Mouse (Mus musculus) right cerebral cortex, postnatal 14 days (tissue): ENCODE measurements at regions not wholly inside any gene's neighbourhood (a gene's known extent, or its start where the extent isn't known, plus 50 kb on each side); places are given as distances from the start of the nearest gene placed in this dataset.

Experiments
- DNase-seq: peaks from one replicate; pipeline ENCODE4 v3.0.0; 2022

DNA sequence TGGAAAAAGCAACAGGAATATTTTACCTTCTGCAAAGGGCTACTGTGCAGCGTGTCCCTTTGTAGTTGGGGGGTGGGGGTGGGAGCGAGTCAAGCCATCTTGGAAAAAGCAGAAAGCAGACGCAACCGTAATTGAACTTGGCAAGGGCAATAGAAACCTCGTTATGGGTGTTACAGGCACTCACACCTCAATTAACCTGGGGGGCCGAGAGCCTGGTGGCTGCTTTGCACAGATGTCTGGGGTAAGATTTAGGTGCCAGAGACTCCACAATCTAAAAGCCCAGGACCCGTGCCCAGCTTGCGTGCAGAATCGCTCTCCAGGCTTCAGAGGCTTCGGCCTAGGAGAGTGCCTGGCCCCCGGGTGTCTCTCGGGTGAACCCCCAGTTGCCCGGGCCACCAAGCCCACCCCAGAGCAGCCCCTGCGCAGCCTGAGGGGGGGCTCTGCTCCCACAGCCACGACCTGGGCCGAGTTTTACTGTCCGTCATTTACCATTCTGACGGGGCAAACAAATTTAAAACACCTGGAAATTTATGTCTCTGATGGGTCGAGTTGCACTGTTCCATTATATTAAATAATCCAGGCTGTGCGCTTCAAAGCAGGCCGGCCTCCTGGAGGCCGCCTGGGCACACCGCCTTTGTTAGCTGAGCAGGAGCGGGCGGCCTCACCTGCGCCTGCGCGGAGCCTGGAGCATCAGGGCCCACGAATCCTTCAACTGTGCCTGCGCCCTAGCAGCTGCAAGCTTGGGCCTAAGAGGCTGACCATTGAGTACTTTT lies 212.4 kb downstream of the Srbd1 start:
- no peak for DNase-seq

DNA sequence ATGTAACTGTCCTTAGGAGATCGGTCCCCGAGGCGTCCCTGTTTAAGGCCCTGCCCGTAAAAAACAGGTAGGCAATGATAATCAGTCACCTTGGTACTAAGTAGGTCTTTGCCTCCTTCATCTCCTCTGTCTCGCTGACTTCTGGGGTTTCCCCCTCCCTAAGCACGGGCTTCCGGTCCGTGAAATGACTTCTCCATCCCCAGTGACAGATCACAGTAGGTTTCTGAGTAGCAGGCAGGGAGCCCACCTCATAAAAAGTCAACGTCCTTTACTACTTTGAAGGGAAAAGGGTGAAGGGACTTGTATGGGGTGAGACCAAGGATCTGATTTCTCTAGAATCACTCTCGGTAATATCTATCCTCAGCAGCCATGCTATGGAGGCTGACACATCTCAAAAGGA lies 213.0 kb downstream of the Srbd1 start:
- DNase-seq: no peak

DNA sequence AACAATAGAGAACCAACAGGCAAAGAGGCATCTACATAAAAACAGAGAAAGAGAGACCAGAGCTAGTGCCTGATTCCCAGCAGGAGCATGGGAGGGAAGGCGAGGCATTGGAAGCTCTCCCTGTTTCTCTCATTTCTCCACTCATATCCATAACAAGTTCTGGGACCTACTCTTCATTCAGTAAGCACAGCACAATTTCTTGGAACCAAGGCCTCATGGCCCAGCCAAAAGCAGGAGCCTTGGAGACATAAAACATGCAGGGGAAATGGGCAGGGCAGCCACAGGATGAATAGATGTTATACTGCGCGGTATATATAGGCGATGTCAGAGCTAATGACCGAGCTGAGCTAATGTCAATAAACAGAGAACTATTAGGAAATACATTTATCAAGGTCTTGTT lies 214.2 kb downstream of the Srbd1 start:
- no peak for DNase-seq

DNA sequence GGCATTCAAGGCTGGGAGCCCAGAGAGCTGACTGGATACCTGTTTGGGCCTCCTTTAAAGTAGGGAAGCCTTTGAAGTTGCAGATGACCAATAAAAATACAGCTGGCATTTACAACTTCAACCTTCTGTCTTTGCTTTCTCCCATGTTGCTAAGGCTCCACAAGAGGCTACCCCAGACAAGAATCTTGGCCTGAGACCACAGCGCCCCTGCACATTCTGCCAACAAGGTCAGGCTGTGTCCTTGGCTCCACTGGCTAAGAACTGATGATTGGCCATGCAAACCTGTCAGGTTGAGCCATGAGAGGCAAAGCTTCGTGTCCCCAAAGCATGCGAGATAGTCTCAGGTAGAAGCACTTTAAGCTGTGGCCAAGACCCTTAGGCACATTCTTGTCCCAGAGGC lies 214.6 kb downstream of the Srbd1 start:
- no peak for DNase-seq

DNA sequence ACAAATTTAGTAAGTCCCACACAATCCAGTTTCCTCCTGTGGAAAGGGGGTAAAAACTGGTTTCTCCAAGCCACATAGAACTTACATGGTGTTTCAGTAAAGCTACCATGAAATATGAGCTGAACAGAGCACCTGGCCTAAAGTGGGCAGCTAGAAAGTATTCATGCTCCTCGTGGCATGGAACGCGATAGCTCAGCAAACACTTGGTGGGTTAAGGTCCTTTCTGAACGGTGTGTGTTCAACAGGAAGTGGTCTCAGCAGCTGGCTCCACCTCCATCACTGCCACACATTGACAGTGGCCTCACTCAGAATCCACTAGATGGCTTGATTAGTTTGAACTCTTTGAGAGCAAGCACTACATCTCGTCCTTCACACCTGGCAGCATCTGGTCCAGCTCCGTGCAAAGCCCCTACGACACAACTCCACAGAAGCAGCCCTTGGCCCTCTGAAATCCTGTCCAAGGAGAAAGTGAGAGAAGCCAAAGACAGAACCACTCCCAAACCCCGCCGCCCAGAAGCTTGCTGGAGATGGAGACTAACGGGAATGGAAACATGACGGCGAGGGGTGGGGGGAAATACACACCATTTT lies 215.2 kb downstream of the Srbd1 start:
- DNase-seq: no peak

DNA sequence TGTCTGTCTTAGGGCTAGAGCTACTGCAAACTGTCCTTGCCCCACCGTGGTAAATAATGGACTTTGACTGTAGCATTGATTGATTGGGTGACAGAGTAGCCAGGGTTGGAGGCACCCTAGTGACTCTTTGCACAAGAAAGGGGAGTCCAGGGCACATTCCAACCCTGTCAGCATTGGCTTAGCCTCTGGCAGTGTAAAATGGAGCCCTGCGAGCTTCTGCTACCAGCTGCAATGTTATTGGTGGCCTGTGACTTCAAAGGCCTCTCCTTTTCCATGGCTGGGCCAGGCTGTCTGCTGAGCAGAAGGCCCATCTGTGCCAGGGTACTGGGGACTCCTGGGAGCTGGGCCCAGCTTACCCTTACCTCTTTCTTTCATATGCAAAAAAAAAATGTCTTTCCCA lies 216.4 kb downstream of the Srbd1 start:
- DNase-seq: no peak

DNA sequence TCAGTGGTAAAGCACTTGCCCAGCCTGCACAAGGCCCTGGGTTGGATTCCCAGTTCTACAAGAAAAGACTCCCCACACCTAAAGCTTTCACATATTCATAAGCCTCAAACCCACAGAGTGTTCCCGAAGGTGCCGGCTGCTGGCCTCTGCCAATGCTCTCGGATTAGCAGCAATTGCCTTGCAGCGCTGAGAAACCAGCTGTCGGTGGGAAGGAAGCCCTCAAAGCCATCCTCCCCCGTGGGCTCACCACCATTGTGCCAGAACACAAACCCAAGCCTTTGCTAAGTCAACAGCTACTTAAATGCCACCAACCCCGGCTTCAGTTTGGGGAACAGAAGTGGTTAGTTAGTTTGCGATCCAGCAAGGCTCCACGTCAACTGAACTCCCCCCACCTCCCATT lies 217.7 kb downstream of the Srbd1 start:
- DNase-seq: no peak

DNA sequence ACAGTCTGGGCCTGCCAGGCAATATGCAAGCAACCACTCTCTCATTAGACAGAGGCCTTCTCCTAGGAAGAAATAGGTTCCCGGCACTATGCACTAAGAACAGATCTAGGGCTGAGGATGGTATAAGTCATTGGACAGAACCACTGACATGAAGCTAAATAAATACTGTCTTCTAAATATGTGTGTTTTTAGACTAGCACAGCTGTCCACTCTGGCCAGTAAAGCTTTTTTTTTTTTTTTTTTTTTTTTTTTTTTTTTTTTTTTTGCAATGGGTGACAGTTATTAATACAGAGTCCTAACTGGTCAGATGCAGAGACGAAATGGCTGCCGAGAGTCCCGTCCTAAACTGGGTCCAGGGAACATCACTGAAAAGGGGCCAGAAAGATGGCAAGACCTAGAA lies 218.9 kb downstream of the Srbd1 start:
- no peak for DNase-seq

DNA sequence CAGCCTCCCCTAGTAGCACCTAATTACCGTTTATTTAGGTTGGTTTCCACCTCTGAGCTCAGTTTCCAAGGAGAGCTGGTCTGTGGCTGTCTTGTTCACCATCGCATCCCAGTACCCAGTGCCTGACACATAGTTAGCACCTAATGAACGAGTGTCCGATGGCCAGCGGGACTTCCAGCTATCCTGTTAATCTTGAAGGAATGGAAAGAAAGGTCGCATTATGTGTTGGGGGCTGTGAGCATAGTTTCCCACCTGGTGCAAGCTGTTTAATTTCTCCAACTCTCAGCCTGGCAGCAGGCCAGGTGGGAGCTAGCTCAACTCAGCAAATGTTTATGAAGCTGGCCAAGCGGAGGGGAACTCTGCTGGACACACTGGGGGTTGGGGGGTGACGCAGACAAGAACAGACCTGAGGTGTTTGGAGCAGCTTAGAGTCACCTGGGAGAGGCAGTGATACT lies 223.7 kb downstream of the Srbd1 start:
- DNase-seq: no peak

DNA sequence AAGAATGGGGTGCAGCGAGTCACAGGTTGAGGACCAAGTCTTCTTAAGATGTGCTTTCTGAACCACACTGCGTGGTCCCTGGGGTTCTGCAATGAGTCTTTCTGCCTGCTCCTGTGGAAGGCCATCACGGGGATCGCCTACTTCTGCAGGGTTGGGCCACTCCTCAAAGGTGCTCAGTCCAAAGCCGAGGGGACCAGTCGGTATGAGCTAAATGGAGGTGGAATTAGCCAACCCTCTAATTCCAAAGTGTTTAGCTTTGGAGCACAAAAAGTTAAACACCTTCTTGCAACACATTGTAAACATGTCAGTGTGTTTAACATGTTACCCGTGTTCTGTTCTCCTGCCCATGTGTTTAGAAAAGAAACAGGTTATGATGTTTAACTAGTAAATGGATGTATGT lies 225.1 kb downstream of the Srbd1 start:
- no peak for DNase-seq

DNA sequence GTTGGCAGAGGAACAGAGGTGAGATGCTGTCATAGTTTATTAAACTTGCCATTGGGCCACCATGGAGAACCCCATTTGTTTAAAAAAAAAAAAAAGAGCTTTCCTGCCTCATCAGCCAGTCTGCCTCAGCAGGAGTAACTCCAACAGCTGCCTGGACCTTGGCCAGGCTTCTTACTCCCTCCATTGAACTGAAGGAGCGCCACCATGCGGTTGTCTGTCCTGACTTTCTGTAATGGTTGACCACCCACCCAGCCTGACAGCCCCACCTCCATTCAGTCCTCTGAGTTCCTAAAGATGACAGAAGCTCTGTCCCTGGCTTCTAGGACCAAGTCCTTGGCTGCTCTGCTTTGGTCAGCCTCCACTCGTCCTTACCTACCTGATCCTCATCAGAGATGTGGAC lies 227.8 kb upstream of the Six2 start:
- DNase-seq: no peak

DNA sequence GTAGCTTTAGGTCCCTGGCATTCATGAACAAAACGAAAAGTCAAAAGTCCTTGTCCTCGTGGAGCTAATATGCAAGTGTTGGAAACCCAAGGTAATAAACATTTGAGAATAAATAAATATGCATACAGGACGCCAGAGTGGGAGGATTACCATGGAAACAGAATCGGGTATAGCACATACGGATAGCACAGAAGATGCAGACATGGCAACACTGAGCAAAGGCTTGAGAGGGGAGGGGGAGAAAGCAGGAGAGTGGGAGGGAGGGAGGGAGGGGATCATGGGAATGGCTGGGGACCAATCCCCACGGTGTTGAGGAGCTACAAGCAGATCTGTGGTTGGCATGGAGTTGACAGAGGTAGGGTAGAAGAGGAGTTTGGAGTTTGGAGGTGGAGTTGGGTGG lies 226.0 kb upstream of the Six2 start:
- no peak for DNase-seq

DNA sequence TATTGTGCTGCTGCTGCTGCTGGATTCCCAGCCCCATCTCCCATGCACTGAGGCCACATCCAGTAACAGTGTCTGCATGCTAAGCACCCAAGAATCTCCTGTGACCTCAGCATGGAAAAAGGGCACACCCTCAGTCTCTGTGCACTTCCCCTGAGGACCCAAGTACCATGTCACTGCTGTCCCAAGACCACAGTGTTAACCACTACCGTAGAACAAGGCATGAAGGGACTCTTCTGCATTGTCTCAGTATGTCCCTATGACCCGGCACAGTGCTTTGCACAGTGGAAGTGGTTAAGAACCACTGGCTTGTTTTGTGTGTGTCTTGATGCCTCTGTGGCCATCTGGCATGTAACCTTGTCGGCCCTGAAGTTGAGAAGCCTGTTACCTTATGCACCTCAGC lies 220.6 kb upstream of the Six2 start:
- DNase-seq: no peak

DNA sequence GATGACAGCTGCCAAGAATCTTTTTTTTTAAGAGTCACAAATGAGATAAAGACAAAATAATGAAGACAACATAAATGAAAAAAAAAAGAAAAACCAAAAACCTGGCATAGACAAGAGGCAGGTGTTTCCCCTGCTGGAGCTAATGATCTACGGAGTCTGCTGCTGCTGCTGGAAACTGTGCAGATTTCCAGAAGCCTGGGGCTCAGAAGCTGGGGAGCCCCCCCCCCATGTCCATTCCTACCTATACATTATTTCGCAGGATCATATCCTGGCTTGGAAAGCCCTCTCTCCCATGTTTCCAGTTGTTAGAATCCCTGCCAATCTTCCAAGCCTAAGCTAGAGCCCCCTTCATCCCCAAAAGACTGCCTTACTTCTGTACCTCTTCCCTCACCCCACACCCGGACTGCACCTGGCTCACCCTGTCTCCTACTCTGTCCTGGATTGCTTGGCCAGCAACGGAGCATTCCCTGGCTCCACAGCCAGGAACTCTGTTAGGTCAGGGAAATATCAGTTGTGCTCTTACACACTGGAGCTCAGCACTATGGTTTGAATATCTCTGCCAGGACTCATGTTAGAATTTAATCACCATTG lies 218.6 kb upstream of the Six2 start:
- no peak for DNase-seq

DNA sequence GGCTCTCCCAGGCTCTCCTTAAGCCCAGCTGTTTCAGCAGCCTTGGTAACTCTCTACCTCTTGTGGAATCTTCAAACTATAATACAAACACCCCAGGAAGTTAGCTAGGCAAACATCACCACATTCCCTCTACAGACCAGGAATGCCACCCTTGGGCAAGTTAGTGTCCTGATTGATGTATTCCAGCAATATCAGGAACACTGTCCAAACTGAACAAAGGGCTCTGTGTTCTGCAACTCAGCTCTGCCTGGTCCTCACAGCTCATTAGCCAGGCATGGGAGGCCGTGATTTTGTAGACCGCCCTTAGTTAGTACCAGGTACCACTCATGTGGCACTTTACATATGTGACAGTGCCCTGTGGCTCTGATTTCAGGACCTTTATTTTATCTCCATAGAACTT lies 214.5 kb upstream of the Six2 start:
- DNase-seq: no peak

DNA sequence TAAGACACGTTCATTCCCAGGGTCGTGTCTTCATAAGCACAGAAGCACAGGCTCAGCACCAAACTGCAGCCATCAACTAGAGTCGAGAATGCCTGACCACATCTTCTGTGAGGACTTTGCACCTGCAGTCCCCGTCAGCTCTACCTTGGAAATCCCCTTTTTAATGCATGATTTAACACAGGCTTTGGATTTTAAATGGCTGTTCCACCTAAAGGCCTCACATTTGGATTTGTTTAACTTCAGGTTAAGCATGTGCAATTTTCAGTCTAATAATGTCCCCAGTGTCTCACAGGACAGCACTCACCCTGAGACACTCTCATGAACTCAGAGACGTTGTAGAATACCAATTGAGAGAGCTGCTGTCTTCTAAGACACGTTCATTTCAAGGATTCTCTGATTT lies 211.0 kb upstream of the Six2 start:
- DNase-seq: no peak

DNA sequence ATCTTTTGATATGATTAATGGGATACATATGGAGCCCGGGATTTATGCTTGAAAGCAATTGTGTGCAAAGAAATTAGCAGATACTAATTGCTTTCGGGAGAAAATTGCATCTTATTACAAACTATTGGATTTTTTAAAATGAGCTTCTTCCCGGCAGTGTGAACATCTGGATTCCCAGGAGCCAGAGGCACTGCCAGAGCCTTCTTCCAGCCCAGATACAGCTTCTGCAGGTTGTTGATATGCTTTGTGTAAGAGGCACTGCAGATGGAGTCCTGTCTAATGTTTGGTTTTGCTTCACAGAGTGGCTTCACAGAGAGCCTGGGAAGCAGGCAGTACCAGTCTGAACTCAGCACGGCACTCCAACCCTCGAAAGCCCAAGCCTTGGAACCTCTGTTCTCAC lies 207.9 kb upstream of the Six2 start:
- no peak for DNase-seq

DNA sequence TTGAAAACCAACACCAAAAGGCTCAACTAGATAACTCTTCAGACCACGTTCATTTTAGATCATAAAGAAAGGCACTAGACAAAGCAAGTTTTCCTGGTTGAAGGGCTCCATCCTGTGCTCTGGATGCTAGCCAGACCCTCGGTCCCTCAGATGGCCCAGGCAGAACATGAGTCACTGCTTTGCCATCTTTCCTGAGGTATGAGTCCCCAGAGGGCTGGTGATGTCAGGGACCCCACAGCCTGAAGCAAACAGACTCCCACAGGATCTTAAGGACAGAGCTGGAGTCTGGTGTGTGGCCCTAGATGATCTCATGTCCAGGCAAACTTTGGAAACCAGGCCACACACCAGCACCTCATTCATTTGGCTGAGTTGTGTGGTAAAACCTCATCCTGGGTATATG lies 203.2 kb upstream of the Six2 start:
- no peak for DNase-seq

DNA sequence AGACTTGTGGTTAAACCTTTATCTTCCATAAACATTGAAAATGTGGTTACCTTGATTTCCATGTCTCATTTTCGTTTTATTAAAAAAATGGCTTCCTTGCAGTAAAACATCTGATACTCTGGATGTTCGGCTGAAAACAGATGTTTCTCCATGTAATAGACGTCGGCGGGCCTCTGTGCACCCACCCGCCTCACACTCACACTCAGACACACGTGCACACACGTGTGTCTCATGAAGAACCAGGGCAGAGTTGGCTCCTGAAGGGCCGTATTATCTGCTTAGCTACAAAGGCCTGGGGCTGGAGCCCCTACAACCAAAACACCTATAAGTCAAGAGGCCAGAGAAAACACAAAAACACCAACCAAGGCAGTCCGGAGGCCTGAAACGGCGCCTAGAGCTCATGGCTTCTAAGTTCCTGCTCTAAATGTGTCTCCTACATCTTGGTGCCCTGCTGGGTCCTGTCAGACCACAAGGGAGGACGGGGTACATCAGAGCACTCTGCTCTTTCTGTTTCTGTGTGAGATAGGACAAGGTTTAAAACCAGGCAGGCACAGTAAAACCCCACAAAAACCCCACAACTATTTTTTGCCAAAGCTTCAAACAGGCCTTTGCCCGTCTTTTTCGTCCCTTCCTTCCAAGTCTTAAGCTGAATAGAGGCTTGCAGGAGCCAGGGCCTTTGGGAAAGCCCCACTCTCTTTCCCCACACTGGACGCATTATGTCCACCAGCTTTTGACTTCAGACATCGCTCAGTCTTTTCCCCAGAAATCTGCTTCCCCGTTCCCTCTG lies 201.9 kb upstream of the Six2 start:
- DNase-seq: no peak

DNA sequence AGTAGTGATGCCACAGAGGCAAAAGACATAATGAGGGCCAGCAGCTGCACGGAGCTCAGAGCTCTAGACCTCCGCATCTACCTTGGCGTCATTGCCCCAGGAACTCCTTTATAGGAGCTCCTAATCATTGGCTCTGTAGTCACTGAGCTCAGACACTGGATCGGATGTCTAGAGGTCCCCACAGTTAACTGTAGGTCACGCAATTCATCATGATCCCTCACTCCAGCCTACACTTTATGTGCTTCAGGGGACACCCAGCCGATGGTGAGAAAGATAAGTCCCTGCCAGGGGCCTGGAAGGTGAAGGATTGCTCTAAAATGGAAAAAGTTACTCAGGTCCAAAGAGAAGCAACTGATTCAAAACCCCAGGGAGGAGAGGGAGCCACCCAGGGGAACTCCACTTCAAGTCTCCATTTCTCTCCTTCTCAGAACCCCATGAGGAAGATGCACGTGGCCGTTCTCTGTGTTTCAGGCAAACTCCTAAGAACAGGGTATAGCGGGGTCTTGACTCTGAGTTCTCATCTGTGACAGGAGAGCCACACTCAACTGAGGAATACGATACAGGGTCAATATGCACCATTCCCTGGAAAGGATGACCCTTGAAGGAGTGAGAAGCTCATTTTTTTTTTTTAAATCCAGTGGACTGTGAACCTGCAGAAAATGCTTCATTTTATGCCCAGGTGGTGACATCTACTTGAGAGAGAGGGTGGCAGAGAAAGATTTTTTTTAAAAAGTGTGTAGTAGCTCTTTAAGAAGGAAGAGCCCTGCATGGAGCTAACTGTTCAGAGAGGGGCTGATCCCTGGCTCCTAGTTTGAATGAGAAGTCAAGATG lies 200.7 kb upstream of the Six2 start:
- DNase-seq: no peak

DNA sequence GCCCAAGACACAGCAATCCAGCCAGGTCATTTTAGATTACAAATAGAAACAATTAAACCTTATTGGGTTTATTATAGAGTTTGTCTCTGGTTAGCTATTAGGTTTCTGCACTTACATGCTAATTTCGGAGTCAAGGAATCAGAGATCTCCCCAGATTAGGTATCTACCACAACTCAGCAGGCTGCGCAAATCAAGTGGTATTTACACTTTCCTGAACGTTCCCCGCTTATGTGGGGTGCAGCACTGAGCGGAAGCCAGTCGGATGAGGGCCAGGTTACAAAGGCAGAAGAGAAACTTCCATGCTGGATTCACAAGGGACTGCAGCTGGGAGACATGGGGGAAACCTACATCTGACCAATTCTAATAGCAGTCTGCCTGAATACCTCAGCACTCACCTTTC lies 198.6 kb upstream of the Six2 start:
- DNase-seq: no peak

DNA sequence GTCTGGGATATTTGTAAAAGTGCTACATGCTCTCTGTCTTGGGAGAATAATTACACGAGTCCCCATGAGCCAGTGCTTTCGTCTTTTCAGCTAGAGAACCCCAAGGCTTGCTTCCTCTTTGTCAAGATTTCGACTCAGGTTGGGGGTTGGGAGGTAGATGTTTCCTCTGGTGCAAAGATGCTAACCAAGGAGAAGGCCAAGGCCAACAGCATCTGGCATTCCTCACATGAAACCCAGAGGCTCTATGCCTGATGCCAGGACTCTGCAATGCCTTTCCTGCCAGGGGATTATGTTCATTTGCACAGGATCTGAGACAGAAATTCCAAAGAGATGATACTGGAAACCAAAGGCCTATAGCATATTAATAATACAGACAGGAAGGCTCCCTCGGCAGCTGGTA lies 198.2 kb upstream of the Six2 start:
- no peak for DNase-seq

DNA sequence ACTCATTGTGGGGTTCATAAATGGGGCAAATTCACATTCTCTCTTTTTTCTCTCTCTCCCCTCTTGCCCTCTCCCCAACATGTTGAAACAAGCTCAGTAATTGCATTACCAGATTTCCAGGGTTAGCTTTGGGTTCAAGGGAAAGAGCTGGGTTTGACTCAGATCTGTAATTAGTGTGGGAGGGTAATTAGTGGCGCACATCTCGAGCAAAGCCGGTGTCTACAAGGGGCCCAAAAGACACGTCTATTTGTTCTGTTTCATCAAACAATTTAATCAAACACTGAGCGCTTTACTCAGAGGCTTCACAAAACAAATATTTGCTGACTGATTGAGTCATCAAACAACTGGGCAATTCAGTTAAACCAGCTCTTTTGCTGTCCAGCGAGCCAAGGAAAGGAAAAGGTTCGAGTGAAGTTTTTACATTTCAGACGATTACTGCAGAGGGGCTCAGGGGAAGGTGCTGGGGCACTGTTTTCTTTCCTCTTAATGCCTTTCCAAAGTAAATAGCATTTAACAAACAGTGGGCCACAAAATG lies 193.6 kb upstream of the Six2 start:
- DNase-seq: no peak
